Mouse (Mus musculus): ENCODE results near the gene Serpina3a.

The Serpina3a gene

DNA sequence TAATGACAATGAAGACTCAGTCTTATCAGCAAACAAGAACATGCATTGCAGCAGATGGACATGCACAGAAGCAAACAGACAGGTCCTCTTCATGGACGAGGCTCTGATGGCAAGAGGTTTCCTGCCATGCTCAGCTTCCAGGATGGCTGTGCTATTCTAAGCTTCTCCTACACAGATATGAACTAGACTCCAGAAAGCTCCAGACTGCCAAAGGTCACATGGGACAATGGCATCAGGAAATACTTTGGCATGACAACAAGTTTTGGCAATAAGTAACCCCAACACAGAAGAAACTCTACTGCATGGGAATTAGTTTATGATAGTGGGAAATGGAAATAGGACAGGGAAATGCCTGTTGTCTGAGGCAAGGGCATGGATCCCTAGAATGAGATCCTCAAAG lies 30.8 kb downstream of the Serpina3a start:
- DNase-seq, result no peak

DNA sequence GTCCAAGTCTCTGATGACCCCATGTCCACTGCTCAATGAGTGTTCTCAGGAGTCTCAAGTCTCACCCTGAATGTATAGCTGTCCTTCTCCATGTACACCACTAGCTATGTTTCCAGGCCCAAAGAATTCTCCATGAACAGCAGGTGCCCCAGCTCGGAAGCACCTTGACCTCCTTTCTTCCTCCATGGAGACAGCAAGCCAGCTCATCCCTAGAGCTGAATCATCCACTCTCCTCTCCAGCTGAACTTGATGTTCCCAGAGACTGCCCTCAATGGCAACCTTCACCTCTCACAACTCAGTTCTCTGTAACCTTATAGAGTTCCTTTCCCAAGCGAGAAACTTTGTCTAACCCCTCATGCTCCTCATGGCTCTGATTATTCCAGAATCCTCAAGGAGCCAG lies 33.0 kb downstream of the Serpina3a start:
- DNase-seq, result no peak

- peak in 1 of 2 experiments; percentile 18 for DNase-seq
Observed at GRCm38 (mm10) chr12:104151989-104152388, 39.5 kb downstream of the Serpina3a start.

DNA sequence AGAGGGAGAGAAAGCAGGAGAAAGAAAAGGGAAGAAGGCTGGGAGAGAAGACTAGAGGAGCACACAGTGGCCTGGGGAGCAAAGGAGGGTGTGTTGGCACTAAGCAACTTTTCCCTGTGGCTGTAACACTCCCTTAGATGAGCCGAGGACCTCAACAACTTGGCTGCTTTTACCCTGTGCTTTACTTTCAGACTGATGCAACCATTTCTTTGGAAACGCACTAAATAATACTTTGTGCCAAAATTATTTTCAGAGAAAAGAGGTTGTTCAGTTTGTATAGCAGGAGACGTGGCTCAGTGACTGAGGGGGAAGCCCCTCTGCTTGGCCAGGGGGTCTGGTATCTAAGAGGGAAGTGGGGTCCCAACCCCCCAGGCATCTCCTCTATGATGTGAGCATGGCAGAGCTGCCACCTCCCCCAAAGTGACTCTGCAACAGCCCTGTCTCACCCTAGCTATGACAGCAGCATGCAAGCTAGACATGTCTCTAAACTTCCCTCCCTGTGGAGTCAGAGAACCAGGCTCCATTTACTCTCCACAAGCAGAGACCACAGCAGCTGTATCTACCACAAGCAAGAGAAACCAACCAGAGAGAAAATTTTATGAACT lies 40.6 kb downstream of the Serpina3a start:
- no peak for DNase-seq

GRCm38 (mm10) chr12:104153656-104154055 lies 41.1 kb downstream of the Serpina3a start, which contains the start of gene Serpina3c:
Gene Serpina3c, minus strand, starts transcription at chr12:104153870.
- no peak for DNase-seq
